Mouse (Mus musculus): ENCODE data around the gene Fbxo17. TPM values are rescaled to one million over a fixed set of nuclear protein-coding genes. Genes with fewer than 3 reads are reported as not detected.
"Not testable (repeated sequence)": the region's sequence is repeated elsewhere in the genome, so short reads cannot be mapped to it uniquely, and the experiment has no call there.

The Fbxo17 gene
- 2.3 TPM in 2 replicates for polyA plus RNA-seq (2014; fragmentation: Nextera tagmentation; extraction: Ambion mirVana)

GRCm38 (mm10) chr7:28716590-28717281 lies at the start of gene Fbxo17:
Gene Fbxo17, plus strand, starts transcription at chr7:28716804.
- 3% methylated on average over 36 of the region's 36 CpGs for WGBS

GRCm38 (mm10) chr7:28671172-28671571 lies 45.4 kb upstream of the Fbxo17 start:
- DNase-seq (ENCODE audit: low spot score) (no peak), ATAC-seq (ENCODE audit: low FRiP score) (no peak)
- no peaks in the 10 kb centered on the region for H3K4me1 ChIP-seq (replicated peaks; ENCODE audit: control insufficient read depth, insufficient read depth, low read length)
- 82% methylated on average over 4 of the region's 4 CpGs for WGBS
- no peak overlapping the region for H3K4me3 ChIP-seq (replicated peaks; ENCODE audit: low read length)
- no peak overlapping the region for H3K4me2 ChIP-seq (replicated peaks)
- H3K27ac ChIP-seq, result no peak overlapping the region
- no peak overlapping the region for H3K9ac ChIP-seq
- no peaks in the 10 kb centered on the region for H3K36me3 ChIP-seq (replicated peaks; ENCODE audit: control insufficient read depth, insufficient read depth)
- H3K27me3 ChIP-seq (ENCODE audit: control insufficient read depth, insufficient read depth, low read length), result no peaks in the 10 kb centered on the region
- H3K9me3 ChIP-seq (ENCODE audit: control insufficient read depth, low read length), result no peaks in the 10 kb centered on the region

More at GRCm38 (mm10) chr7:28716590-28717281, at the start of gene Fbxo17:
- Histone ChIP-seq H3K9ac (peak within 1 kb of the TSS; percentile 54), H3K36me3 (replicated peaks; ENCODE audit: control insufficient read depth, insufficient read depth) (no peaks in the 10 kb centered on the region), H3K4me1 (replicated peaks; ENCODE audit: control insufficient read depth, insufficient read depth, low read length) (0 out of 2 replicates have a peak, but pooled peaks cover 9% of the 10 kb centered on the region), H3K27me3 (ENCODE audit: control insufficient read depth, insufficient read depth, low read length) (no peaks in the 10 kb centered on the region), H3K4me2 (replicated peaks) (peak within 1 kb of the TSS; percentile 71), H3K4me3 (replicated peaks; ENCODE audit: low read length) (peak within 1 kb of the TSS; percentile 33), H3K9me3 (ENCODE audit: control insufficient read depth, low read length) (no peaks in the 10 kb centered on the region), H3K27ac (no peak within 1 kb of the TSS)
- ATAC-seq (ENCODE audit: low FRiP score) (peak; percentile 53; the same call in 1 of the 2 replicates), DNase-seq (ENCODE audit: low spot score) (no peak)

GRCm38 (mm10) chr7:28672276-28672675 lies 44.3 kb upstream of the Fbxo17 start:
- no peak overlapping the region for H3K4me2 ChIP-seq (replicated peaks)
- no peaks in the 10 kb centered on the region for H3K9me3 ChIP-seq (ENCODE audit: control insufficient read depth, low read length)
- H3K27me3 ChIP-seq (ENCODE audit: control insufficient read depth, insufficient read depth, low read length), result no peaks in the 10 kb centered on the region
- 93% methylated on average over 5 of the region's 5 CpGs for WGBS
- DNase-seq (ENCODE audit: low spot score) (no peak), ATAC-seq (ENCODE audit: low FRiP score) (no peak)
- no peaks in the 10 kb centered on the region for H3K36me3 ChIP-seq (replicated peaks; ENCODE audit: control insufficient read depth, insufficient read depth)
- H3K9ac ChIP-seq, result no peak overlapping the region
- no peak overlapping the region for H3K27ac ChIP-seq
- no peaks in the 10 kb centered on the region for H3K4me1 ChIP-seq (replicated peaks; ENCODE audit: control insufficient read depth, insufficient read depth, low read length)
- H3K4me3 ChIP-seq (replicated peaks; ENCODE audit: low read length), result no peak overlapping the region

GRCm38 (mm10) chr7:28672786-28673185 lies 43.8 kb upstream of the Fbxo17 start:
- not testable (repeated sequence) for H3K27me3 ChIP-seq (ENCODE audit: control insufficient read depth, insufficient read depth, low read length); H3K9me3 ChIP-seq (ENCODE audit: control insufficient read depth, low read length); H3K9ac ChIP-seq; ATAC-seq (ENCODE audit: low FRiP score); DNase-seq (ENCODE audit: low spot score); H3K4me3 ChIP-seq (replicated peaks; ENCODE audit: low read length); H3K36me3 ChIP-seq (replicated peaks; ENCODE audit: control insufficient read depth, insufficient read depth); H3K4me1 ChIP-seq (replicated peaks; ENCODE audit: control insufficient read depth, insufficient read depth, low read length); H3K27ac ChIP-seq; H3K4me2 ChIP-seq (replicated peaks)
- 73% methylated on average over 5 of the region's 5 CpGs for whole genome bisulfite sequencing

- no peak for DNase-seq (ENCODE audit: low spot score)
- no peak overlapping the region for H3K9ac ChIP-seq
- 78% methylated on average over 9 of the region's 9 CpGs for WGBS
- no peak overlapping the region for H3K27ac ChIP-seq
- ATAC-seq (ENCODE audit: low FRiP score), result no peak
- H3K4me1 ChIP-seq (replicated peaks; ENCODE audit: control insufficient read depth, insufficient read depth, low read length), result no peaks in the 10 kb centered on the region
- no peak overlapping the region for H3K4me3 ChIP-seq (replicated peaks; ENCODE audit: low read length)
- no peaks in the 10 kb centered on the region for H3K9me3 ChIP-seq (ENCODE audit: control insufficient read depth, low read length)
- no peaks in the 10 kb centered on the region for H3K36me3 ChIP-seq (replicated peaks; ENCODE audit: control insufficient read depth, insufficient read depth)
- H3K27me3 ChIP-seq (ENCODE audit: control insufficient read depth, insufficient read depth, low read length), result no peaks in the 10 kb centered on the region
- no peak overlapping the region for H3K4me2 ChIP-seq (replicated peaks)
These were observed 41.6 kb upstream of the Fbxo17 start for GRCm38 (mm10) chr7:28674994-28675393.

- Histone ChIP-seq H3K36me3 (replicated peaks; ENCODE audit: control insufficient read depth, insufficient read depth) (no peaks in the 10 kb centered on the region), H3K4me2 (replicated peaks) (no peak overlapping the region), H3K9me3 (ENCODE audit: control insufficient read depth, low read length) (no peaks in the 10 kb centered on the region), H3K4me3 (replicated peaks; ENCODE audit: low read length) (no peak overlapping the region), H3K27ac (no peak overlapping the region), H3K9ac (no peak overlapping the region), H3K27me3 (ENCODE audit: control insufficient read depth, insufficient read depth, low read length) (no peaks in the 10 kb centered on the region), H3K4me1 (replicated peaks; ENCODE audit: control insufficient read depth, insufficient read depth, low read length) (no peaks in the 10 kb centered on the region)
- no peak for ATAC-seq (ENCODE audit: low FRiP score)
- no peak for DNase-seq (ENCODE audit: low spot score)
- WGBS, result 38% methylated on average over 11 of the region's 11 CpGs
These were observed 40.9 kb upstream of the Fbxo17 start for GRCm38 (mm10) chr7:28675746-28676145.

- ATAC-seq (ENCODE audit: low FRiP score) (no peak), DNase-seq (ENCODE audit: low spot score) (no peak)
- Histone ChIP-seq H3K9ac (no peak overlapping the region), H3K36me3 (replicated peaks; ENCODE audit: control insufficient read depth, insufficient read depth) (no peaks in the 10 kb centered on the region), H3K4me3 (replicated peaks; ENCODE audit: low read length) (no peak overlapping the region), H3K4me2 (replicated peaks) (no peak overlapping the region), H3K27me3 (ENCODE audit: control insufficient read depth, insufficient read depth, low read length) (no peaks in the 10 kb centered on the region), H3K9me3 (ENCODE audit: control insufficient read depth, low read length) (no peaks in the 10 kb centered on the region), H3K4me1 (replicated peaks; ENCODE audit: control insufficient read depth, insufficient read depth, low read length) (no peaks in the 10 kb centered on the region), H3K27ac (no peak overlapping the region)
- 86% methylated on average over 13 of the region's 13 CpGs for WGBS
These were observed 39.6 kb upstream of the Fbxo17 start for GRCm38 (mm10) chr7:28676811-28677541.

- Histone ChIP-seq H3K4me1 (replicated peaks; ENCODE audit: control insufficient read depth, insufficient read depth, low read length) (no peaks in the 10 kb centered on the region), H3K36me3 (replicated peaks; ENCODE audit: control insufficient read depth, insufficient read depth) (no peaks in the 10 kb centered on the region), H3K9me3 (ENCODE audit: control insufficient read depth, low read length) (no peaks in the 10 kb centered on the region), H3K4me3 (replicated peaks; ENCODE audit: low read length) (no peak overlapping the region), H3K27ac (no peak overlapping the region), H3K9ac (no peak overlapping the region), H3K4me2 (replicated peaks) (no peak overlapping the region), H3K27me3 (ENCODE audit: control insufficient read depth, insufficient read depth, low read length) (no peaks in the 10 kb centered on the region)
- WGBS, result 88% methylated on average over 8 of the region's 8 CpGs
- DNase-seq (ENCODE audit: low spot score), result no peak
- no peak for ATAC-seq (ENCODE audit: low FRiP score)
These were observed 39.0 kb upstream of the Fbxo17 start for GRCm38 (mm10) chr7:28677624-28678023.

- Histone ChIP-seq H3K9me3 (ENCODE audit: control insufficient read depth, low read length) (no peaks in the 10 kb centered on the region), H3K27ac (no peak overlapping the region), H3K9ac (no peak overlapping the region), H3K36me3 (replicated peaks; ENCODE audit: control insufficient read depth, insufficient read depth) (no peaks in the 10 kb centered on the region), H3K4me1 (replicated peaks; ENCODE audit: control insufficient read depth, insufficient read depth, low read length) (peaks cover 7% of the 10 kb centered on the region; the same call in 1 of the 2 replicates), H3K27me3 (ENCODE audit: control insufficient read depth, insufficient read depth, low read length) (peaks cover 5% of the 10 kb centered on the region; the same call in 1 of the 2 replicates), H3K4me3 (replicated peaks; ENCODE audit: low read length) (no peak overlapping the region), H3K4me2 (replicated peaks) (no peak overlapping the region)
- ATAC-seq (ENCODE audit: low FRiP score) (no peak), DNase-seq (ENCODE audit: low spot score) (no peak)
- WGBS, result 86% methylated on average over 7 of the region's 7 CpGs
These were observed 25.5 kb upstream of the Fbxo17 start for GRCm38 (mm10) chr7:28691075-28691474.

Measured in hindbrain, embryonic 14.5 days (tissue).